Mouse (Mus musculus): ENCODE measurements around the gene Efcab8. TPM values are rescaled to one million over a fixed set of nuclear protein-coding genes. Genes with fewer than 3 reads are reported as not detected.

The Efcab8 gene
- polyA plus RNA-seq, 1 experiment from 2014 or later = not detected

DNA sequence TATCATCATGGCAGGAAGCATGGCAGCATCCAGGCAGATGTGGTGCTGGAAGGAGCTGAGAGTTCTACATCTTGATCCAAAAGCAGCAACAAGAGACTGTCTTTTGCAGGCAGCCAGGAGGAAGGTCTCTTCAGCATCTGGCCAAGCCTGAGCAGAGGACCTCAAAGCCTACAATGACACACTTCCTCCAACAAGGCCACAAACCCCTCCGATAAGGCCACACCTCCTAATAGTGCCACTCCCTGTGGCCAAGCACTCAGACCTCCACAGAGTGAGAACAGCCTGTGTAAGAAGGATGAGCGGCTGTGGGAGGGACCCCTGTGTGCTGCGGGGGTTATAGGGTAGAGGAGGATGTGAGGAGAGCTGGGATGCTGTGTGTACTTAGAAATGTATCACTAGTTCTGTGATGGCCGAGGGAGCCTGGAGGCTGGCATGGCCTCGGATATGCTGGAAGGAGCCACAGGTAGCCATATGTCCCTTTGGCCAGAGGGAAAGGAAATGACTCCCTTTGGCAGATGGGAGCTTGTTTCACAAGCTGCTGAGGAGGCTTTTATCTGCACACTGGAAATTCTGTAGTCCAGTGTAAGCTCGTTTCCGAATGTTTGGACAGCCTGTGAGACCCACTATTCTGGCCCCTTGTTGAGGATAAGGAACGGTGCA lies 47.6 kb downstream of the Efcab8 start:
- H3K27me3 ChIP-seq (ENCODE audit: control insufficient read depth, insufficient read depth, low read length) = no peaks in the 10 kb centered on the region
- H3K4me1 ChIP-seq (ENCODE audit: control insufficient read depth, insufficient read depth, low read length) = no peaks in the 10 kb centered on the region; the same call in 1 of the 2 replicates
- H3K27ac ChIP-seq (replicated peaks; ENCODE audit: low read depth, low read length) = no peak overlapping the region
- DNase-seq (ENCODE audit: low spot score) = no peak
- no peak overlapping the region for H3K4me3 ChIP-seq (ENCODE audit: low read depth, low read length)
- no peaks in the 10 kb centered on the region for H3K9me3 ChIP-seq (replicated peaks; ENCODE audit: control insufficient read depth, low read length)
- no peaks in the 10 kb centered on the region for H3K36me3 ChIP-seq (replicated peaks; ENCODE audit: control insufficient read depth, insufficient read depth, low read depth, low read length)
- H3K9ac ChIP-seq (replicated peaks; ENCODE audit: low read length) = no peak overlapping the region
- H3K4me2 ChIP-seq (ENCODE audit: low read depth, low read length) = no peak overlapping the region
- 82% methylated on average over 8 of the region's 8 CpGs for WGBS
- no peak for ATAC-seq (replicated peaks; ENCODE audit: insufficient number of reproducible peaks, low FRiP score, low TSS enrichment, low read depth)

DNA sequence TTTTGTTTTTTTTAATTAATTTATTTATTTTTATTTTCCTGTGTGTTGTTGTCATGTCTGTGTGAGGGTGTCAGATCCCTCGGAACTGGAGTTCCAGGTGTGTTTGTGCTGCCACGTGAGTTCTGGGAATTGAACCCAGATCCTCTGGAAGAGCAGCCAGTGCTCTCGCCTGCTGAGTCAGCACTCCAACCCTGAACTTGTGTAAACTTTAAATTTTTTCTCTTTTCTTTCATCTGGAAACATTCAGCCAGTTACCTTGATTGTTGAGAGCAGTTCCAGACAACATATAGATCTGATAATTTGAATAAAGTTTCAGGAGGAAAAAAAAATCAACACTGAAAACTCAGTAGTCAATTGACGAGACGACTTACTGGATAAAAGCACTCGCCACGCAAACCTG lies 49.0 kb downstream of the Efcab8 start:
- Histone ChIP-seq H3K9me3 (replicated peaks; ENCODE audit: control insufficient read depth, low read length) (no peaks in the 10 kb centered on the region), H3K4me2 (ENCODE audit: low read depth, low read length) (no peak overlapping the region), H3K36me3 (replicated peaks; ENCODE audit: control insufficient read depth, insufficient read depth, low read depth, low read length) (no peaks in the 10 kb centered on the region), H3K4me3 (ENCODE audit: low read depth, low read length) (no peak overlapping the region), H3K4me1 (ENCODE audit: control insufficient read depth, insufficient read depth, low read length) (no peaks in the 10 kb centered on the region; the same call in 1 of the 2 replicates), H3K9ac (replicated peaks; ENCODE audit: low read length) (no peak overlapping the region), H3K27ac (replicated peaks; ENCODE audit: low read depth, low read length) (no peak overlapping the region), H3K27me3 (ENCODE audit: control insufficient read depth, insufficient read depth, low read length) (no peaks in the 10 kb centered on the region)
- ATAC-seq (replicated peaks; ENCODE audit: insufficient number of reproducible peaks, low FRiP score, low TSS enrichment, low read depth) (no peak), DNase-seq (ENCODE audit: low spot score) (no peak)
- WGBS = 76% methylated on average over 7 of the region's 7 CpGs

DNA sequence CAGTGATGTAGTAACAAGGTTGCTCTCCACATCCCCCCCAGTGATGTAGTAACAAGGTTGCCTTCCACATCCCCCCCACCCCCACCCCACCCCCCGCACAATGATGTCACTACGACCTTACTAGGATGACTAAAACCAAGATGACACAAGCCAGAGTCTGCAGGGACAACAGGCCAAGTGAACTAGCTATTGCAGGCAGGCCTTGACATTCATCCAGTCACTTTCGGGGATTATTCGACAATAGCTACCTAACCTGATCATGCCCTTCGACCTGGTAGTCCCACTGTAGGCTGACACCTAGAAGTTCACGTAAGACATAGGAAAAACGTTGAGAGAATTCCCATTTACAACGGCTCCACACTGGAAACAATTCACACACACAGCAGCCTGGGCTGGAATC lies 53.6 kb downstream of the Efcab8 start:
- H3K9ac ChIP-seq (replicated peaks; ENCODE audit: low read length) = no peak overlapping the region
- no peaks in the 10 kb centered on the region for H3K36me3 ChIP-seq (replicated peaks; ENCODE audit: control insufficient read depth, insufficient read depth, low read depth, low read length)
- H3K9me3 ChIP-seq (replicated peaks; ENCODE audit: control insufficient read depth, low read length) = no peaks in the 10 kb centered on the region
- WGBS = 86% methylated on average over 8 of the region's 8 CpGs
- H3K4me1 ChIP-seq (ENCODE audit: control insufficient read depth, insufficient read depth, low read length) = no peaks in the 10 kb centered on the region
- no peak for DNase-seq (ENCODE audit: low spot score)
- no peak overlapping the region for H3K4me2 ChIP-seq (ENCODE audit: low read depth, low read length)
- no peak overlapping the region for H3K27ac ChIP-seq (replicated peaks; ENCODE audit: low read depth, low read length)
- ATAC-seq (replicated peaks; ENCODE audit: insufficient number of reproducible peaks, low FRiP score, low TSS enrichment, low read depth) = no peak
- no peak overlapping the region for H3K4me3 ChIP-seq (ENCODE audit: low read depth, low read length)
- H3K27me3 ChIP-seq (ENCODE audit: control insufficient read depth, insufficient read depth, low read length) = no peaks in the 10 kb centered on the region

DNA sequence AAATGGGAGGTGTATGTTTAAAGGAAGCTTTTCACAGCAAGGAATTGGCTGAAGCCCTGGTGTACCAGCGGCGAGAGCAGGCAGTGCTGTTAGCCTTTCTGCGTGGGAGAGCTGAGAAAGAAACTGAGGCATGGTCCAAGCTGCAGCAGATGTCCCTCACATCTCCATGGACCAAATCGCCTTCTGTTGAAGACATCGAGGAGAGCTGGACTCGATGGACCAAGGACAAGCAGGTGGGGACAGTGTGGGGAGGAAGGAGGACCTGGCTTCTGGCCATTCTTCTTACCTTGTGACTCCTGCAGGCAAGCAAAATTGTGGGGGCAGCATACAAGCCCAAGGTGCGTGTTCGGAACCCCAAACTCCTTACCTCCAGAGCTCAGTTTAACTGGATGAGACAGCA lies 63.1 kb downstream of the Efcab8 start:
- 87% methylated on average over 8 of the region's 8 CpGs for WGBS

DNA sequence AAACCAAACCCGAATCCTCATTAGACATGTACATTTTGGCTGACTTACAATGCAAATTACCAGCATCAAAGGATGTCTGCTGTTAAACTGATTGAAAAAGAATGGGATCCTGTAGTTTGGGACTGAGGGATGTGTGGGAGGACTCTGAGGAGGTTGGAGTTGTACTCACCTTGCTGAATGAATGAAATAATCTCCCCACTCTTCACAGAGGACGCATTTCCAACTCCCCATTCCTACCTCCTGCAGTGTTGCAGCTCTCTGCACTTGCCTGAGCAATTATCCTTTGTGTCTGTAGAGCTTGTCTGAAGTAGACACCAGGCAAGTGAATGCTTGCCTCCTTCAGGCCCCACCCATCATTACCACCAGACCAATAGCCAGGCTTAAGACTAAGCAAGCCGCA lies 68.7 kb downstream of the Efcab8 start:
- DNase-seq (ENCODE audit: low spot score) (no peak), ATAC-seq (replicated peaks; ENCODE audit: insufficient number of reproducible peaks, low FRiP score, low TSS enrichment, low read depth) (no peak)
- 73% methylated on average over 3 of the region's 3 CpGs for WGBS
- Histone ChIP-seq H3K4me3 (ENCODE audit: low read depth, low read length) (no peak overlapping the region), H3K36me3 (replicated peaks; ENCODE audit: control insufficient read depth, insufficient read depth, low read depth, low read length) (no peaks in the 10 kb centered on the region), H3K4me1 (ENCODE audit: control insufficient read depth, insufficient read depth, low read length) (no peaks in the 10 kb centered on the region), H3K27ac (replicated peaks; ENCODE audit: low read depth, low read length) (no peak overlapping the region), H3K9ac (replicated peaks; ENCODE audit: low read length) (no peak overlapping the region), H3K9me3 (replicated peaks; ENCODE audit: control insufficient read depth, low read length) (no peaks in the 10 kb centered on the region), H3K4me2 (ENCODE audit: low read depth, low read length) (no peak overlapping the region), H3K27me3 (ENCODE audit: control insufficient read depth, insufficient read depth, low read length) (no peaks in the 10 kb centered on the region)

More for the DNA sequence above, 63.1 kb downstream of the Efcab8 start:
- no peaks in the 10 kb centered on the region for H3K9me3 ChIP-seq (replicated peaks; ENCODE audit: control insufficient read depth, low read length)
- DNase-seq (ENCODE audit: low spot score) (no peak), ATAC-seq (replicated peaks; ENCODE audit: insufficient number of reproducible peaks, low FRiP score, low TSS enrichment, low read depth) (no peak)
- no peak overlapping the region for H3K4me2 ChIP-seq (ENCODE audit: low read depth, low read length)
- H3K4me1 ChIP-seq (ENCODE audit: control insufficient read depth, insufficient read depth, low read length) = no peaks in the 10 kb centered on the region
- H3K4me3 ChIP-seq (ENCODE audit: low read depth, low read length) = no peak overlapping the region
- H3K27ac ChIP-seq (replicated peaks; ENCODE audit: low read depth, low read length) = no peak overlapping the region
- H3K9ac ChIP-seq (replicated peaks; ENCODE audit: low read length) = no peak overlapping the region
- no peaks in the 10 kb centered on the region for H3K36me3 ChIP-seq (replicated peaks; ENCODE audit: control insufficient read depth, insufficient read depth, low read depth, low read length)
- H3K27me3 ChIP-seq (ENCODE audit: control insufficient read depth, insufficient read depth, low read length) = no peaks in the 10 kb centered on the region

DNA sequence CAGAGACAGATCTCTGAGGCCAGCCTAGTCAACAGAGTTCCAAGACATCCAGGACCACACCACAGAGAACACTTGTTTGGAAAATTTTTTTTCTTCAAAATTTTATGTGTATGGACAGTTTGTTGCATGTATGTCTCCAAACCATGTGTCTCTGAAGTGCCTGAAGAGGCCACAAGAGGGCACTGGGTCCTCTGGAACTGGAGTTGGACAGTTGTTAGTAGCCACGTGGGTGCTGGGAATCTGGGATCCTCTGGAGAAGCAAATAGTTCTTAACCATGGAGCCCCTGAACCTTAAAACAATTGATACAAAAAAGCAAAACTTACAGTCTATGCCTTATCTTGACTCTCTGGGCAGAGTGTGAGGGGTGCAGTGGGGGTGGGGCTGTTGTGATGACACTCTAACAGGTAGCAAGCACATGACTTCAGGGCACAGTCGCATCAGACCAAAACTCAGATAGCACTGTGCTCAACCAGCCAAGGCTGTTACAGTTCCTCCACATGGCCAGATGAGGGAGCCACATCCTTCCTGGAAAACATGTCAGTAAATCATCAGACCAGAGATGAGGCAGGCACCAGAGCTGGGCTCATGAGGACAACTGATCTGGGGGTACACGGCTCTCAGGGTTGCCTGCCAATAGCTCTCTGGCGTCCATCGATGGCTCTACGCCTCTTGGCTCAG lies 70.8 kb downstream of the Efcab8 start:
- Histone ChIP-seq H3K36me3 (replicated peaks; ENCODE audit: control insufficient read depth, insufficient read depth, low read depth, low read length) (no peaks in the 10 kb centered on the region), H3K9ac (replicated peaks; ENCODE audit: low read length) (no peak overlapping the region), H3K4me3 (ENCODE audit: low read depth, low read length) (no peak overlapping the region), H3K9me3 (replicated peaks; ENCODE audit: control insufficient read depth, low read length) (no peaks in the 10 kb centered on the region), H3K4me1 (ENCODE audit: control insufficient read depth, insufficient read depth, low read length) (no peaks in the 10 kb centered on the region), H3K27ac (replicated peaks; ENCODE audit: low read depth, low read length) (no peak overlapping the region), H3K4me2 (ENCODE audit: low read depth, low read length) (no peak overlapping the region), H3K27me3 (ENCODE audit: control insufficient read depth, insufficient read depth, low read length) (no peaks in the 10 kb centered on the region)
- DNase-seq (ENCODE audit: low spot score) (no peak), ATAC-seq (replicated peaks; ENCODE audit: insufficient number of reproducible peaks, low FRiP score, low TSS enrichment, low read depth) (no peak)
- 83% methylated on average over 6 of the region's 6 CpGs for WGBS

DNA sequence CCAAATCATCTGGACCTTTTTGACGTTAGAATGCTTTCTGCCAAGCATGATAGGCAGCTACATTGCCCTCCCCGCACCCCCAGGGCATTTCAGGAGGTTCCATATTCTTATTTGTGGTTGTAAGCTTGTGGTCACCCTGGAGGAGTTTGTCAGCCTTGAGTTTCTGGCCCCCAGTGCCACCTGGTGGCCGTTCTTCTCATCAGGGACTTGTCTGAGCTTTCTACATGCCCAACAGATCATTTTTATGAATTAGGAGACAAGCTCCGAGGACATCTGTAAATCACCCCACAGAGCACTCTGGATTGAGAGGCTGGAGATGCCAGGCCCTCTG lies 71.3 kb downstream of the Efcab8 start:
- 59% methylated on average over 4 of the region's 4 CpGs for WGBS

DNA sequence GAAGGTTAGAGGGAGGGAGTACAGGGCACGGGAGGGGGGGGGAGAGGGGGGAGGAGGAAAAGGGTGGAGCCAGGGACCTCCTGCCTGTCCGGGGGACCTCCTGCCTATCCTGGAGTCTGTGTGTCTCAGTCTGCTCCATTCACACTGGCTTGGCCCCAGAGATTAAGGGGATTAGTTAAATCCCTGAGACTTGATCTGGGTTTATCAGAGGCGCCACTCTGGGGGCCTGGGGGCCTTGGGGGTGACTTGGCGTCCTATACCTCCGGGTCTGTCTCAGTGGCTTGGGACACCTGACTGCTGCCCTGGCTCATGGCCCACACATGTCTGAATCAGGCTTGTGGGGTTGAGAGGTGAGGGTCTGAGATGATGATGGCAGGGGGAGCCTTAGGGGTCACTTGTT lies 73.8 kb downstream of the Efcab8 start:
- DNase-seq (ENCODE audit: low spot score) (no peak), ATAC-seq (replicated peaks; ENCODE audit: insufficient number of reproducible peaks, low FRiP score, low TSS enrichment, low read depth) (peak; percentile 39; the same call in 1 of the 2 replicates)
- Histone ChIP-seq H3K9me3 (replicated peaks; ENCODE audit: control insufficient read depth, low read length) (no peaks in the 10 kb centered on the region), H3K27me3 (ENCODE audit: control insufficient read depth, insufficient read depth, low read length) (no peaks in the 10 kb centered on the region), H3K4me3 (ENCODE audit: low read depth, low read length) (no peak overlapping the region), H3K36me3 (replicated peaks; ENCODE audit: control insufficient read depth, insufficient read depth, low read depth, low read length) (no peaks in the 10 kb centered on the region), H3K4me2 (ENCODE audit: low read depth, low read length) (no peak overlapping the region), H3K4me1 (ENCODE audit: control insufficient read depth, insufficient read depth, low read length) (no peaks in the 10 kb centered on the region), H3K27ac (replicated peaks; ENCODE audit: low read depth, low read length) (no peak overlapping the region), H3K9ac (replicated peaks; ENCODE audit: low read length) (no peak overlapping the region)
- 15% methylated on average over 5 of the region's 5 CpGs for WGBS

More for the DNA sequence above, 71.3 kb downstream of the Efcab8 start:
- Histone ChIP-seq H3K36me3 (replicated peaks; ENCODE audit: control insufficient read depth, insufficient read depth, low read depth, low read length) (no peaks in the 10 kb centered on the region), H3K27me3 (ENCODE audit: control insufficient read depth, insufficient read depth, low read length) (no peaks in the 10 kb centered on the region), H3K9ac (replicated peaks; ENCODE audit: low read length) (no peak overlapping the region), H3K4me1 (ENCODE audit: control insufficient read depth, insufficient read depth, low read length) (no peaks in the 10 kb centered on the region), H3K4me2 (ENCODE audit: low read depth, low read length) (no peak overlapping the region), H3K9me3 (replicated peaks; ENCODE audit: control insufficient read depth, low read length) (no peaks in the 10 kb centered on the region), H3K27ac (replicated peaks; ENCODE audit: low read depth, low read length) (no peak overlapping the region), H3K4me3 (ENCODE audit: low read depth, low read length) (no peak overlapping the region)
- ATAC-seq (replicated peaks; ENCODE audit: insufficient number of reproducible peaks, low FRiP score, low TSS enrichment, low read depth) (no peak), DNase-seq (ENCODE audit: low spot score) (peak; percentile 67)
